Mouse (Mus musculus) bone marrow, adult 2 months (tissue): Measurements from ENCODE around the gene Il1b.

Experiments used
- CTCF ChIP-seq: fragments of 200-500 bp; IDR thresholded peaks from 2 replicates; pipeline ENCODE4 v1.5.1; 2011; ENCODE audit warnings: low read length, control low read depth; ENCODE audit not compliant: control insufficient read depth, insufficient read depth
- POLR2A ChIP-seq: fragments of 200-500 bp; IDR thresholded peaks from 2 replicates; pipeline ENCODE4 v1.6.1; 2011; ENCODE audit warnings: low read depth, mild to moderate bottlenecking, control low read depth, low read length, borderline replicate concordance; ENCODE audit not compliant: control insufficient read depth

DNA sequence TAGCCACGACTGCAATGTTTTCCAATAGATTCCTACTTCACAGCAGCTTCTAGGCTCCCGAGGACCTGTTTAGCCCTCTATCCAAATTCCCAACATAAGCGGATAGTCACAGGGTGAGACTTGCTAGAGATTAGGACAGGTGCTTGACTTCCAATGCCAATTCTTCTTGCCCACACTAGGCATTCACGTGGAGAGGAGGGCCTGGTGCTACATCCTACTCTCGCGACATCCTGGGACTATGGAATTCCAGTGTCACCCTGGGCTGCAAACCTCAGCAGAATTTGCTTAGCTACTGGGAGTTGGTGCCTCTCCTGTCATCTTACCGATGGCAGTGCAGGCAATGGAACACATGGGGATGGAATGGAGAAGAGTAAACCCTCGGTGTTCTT lies 13.3 kb upstream of the Il1b start:
- TF ChIP-seq CTCF: no peak
- no peak for TF ChIP-seq POLR2A
